8 mouse cellular contexts compared by ENCODE assay signal in the genomic region with DNA sequence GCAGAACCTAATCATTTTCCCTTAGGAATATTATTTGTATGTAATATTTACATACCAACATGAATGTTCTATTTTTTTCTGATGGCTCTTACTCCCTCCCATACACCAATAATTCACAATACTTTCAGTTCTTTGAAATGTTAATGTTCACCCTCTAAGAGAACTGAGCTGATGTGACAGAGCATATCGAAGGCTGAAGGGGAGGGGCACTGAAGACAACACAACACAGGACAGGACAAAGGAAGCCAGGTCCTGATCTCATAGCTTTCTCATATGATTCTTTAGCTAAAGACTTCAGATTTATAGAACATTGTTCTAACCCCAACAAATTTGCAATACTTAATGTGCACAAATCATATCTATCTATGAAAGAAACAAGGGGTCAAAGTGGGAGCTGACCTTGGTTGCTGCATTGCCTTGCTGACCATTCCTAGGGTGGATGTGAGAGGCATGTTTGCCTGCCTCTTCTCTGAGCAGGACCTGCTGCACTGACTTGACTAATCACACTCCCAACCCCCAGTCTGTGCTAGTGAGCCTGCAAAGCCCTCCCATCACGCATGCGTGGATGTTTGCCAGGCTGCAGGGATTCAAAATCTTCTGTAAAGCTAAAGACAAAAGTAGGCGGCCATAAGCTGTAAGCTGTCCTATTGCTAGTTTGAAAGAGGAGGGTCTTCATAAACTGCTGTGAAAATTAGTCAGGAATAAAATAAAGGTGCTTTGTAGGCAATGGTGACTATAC. TPM values are rescaled to one million over a fixed set of nuclear protein-coding genes. Genes with fewer than 3 reads are reported as not detected.
DNase-seq lines count a peak whose midpoint lies in the region; ATAC-seq and TF ChIP-seq lines count a peak whose summit lies in the region.

A gene (minus strand): TSS at position 478 of the 739 bp plus-strand sequence.

- no peaks in the 10 kb centered on the region for H3K4me1 ChIP-seq in G1E (ENCODE audit: insufficient read depth, low read depth, low read length)
- no peaks in the 10 kb centered on the region for H3K4me1 ChIP-seq in forebrain, embryonic 15.5 days
- H3K4me1 ChIP-seq in hindbrain, embryonic 11.5 days (replicated peaks; ENCODE audit: control insufficient read depth, insufficient read depth, low read length) = no peaks in the 10 kb centered on the region
- H3K4me1 ChIP-seq in liver, embryonic 12.5 days = no peaks in the 10 kb centered on the region

- no peak for ATAC-seq in cerebellum, adult (ENCODE audit: insufficient number of reproducible peaks, low FRiP score, low TSS enrichment)
- no peak for ATAC-seq in G1E (ENCODE audit: extremely low read depth, insufficient number of reproducible peaks, low FRiP score, poor library complexity, severe bottlenecking)
- peak; percentile 69 for ATAC-seq in forebrain, embryonic 15.5 days (replicated peaks)
- ATAC-seq in hindbrain, embryonic 11.5 days (ENCODE audit: low FRiP score) = no peak
- ATAC-seq in liver, embryonic 12.5 days = no peak

- H3K36me3 ChIP-seq in G1E (replicated peaks) = no peaks in the 10 kb centered on the region
- no peaks in the 10 kb centered on the region for H3K36me3 ChIP-seq in forebrain, embryonic 15.5 days
- H3K36me3 ChIP-seq in hindbrain, embryonic 11.5 days (ENCODE audit: control insufficient read depth, insufficient read depth, low read length) = no peaks in the 10 kb centered on the region
- H3K36me3 ChIP-seq in liver, embryonic 12.5 days = no peaks in the 10 kb centered on the region

- H3K4me2 ChIP-seq in forebrain, embryonic 15.5 days (replicated peaks) = no peak within 1 kb of the TSS
- H3K4me2 ChIP-seq in hindbrain, embryonic 11.5 days (replicated peaks; ENCODE audit: low read depth, low read length) = no peak within 1 kb of the TSS
- H3K4me2 ChIP-seq in liver, embryonic 12.5 days = no peak within 1 kb of the TSS

- no peaks in the 10 kb centered on the region for H3K9me3 ChIP-seq in G1E (replicated peaks)
- no peaks in the 10 kb centered on the region for H3K9me3 ChIP-seq in forebrain, embryonic 15.5 days
- no peaks in the 10 kb centered on the region for H3K9me3 ChIP-seq in hindbrain, embryonic 11.5 days (ENCODE audit: control insufficient read depth, low read length)
- H3K9me3 ChIP-seq in liver, embryonic 12.5 days (replicated peaks) = no peaks in the 10 kb centered on the region

- H3K27ac ChIP-seq in forebrain, embryonic 15.5 days (replicated peaks) = 0 out of 2 replicates have a peak within 1 kb of the TSS, but pooled peaks have one; percentile 11
- H3K27ac ChIP-seq in hindbrain, embryonic 11.5 days (ENCODE audit: low read depth, low read length) = no peak within 1 kb of the TSS
- no peak within 1 kb of the TSS for H3K27ac ChIP-seq in liver, embryonic 12.5 days

- no peak within 1 kb of the TSS for H3K4me3 ChIP-seq in G1E (ENCODE audit: low read depth, low read length)
- no peak within 1 kb of the TSS for H3K4me3 ChIP-seq in forebrain, embryonic 15.5 days
- no peak within 1 kb of the TSS for H3K4me3 ChIP-seq in hindbrain, embryonic 11.5 days (ENCODE audit: low read depth, low read length)
- no peak within 1 kb of the TSS for H3K4me3 ChIP-seq in liver, embryonic 12.5 days

- peak; percentile 5 for DNase-seq in cerebellum, adult 9-11 months
- no peak for DNase-seq in G1E (ENCODE audit: low spot score)
- DNase-seq in hindbrain, embryonic 11.5 days (ENCODE audit: low spot score) = peak; percentile 3
- peak; percentile 15 for DNase-seq in telencephalon, adult 2 months (ENCODE audit: low read depth, low spot score)
- no peak for DNase-seq in kidney, postnatal 25 days

- no peak for TF ChIP-seq CTCF in G1E (IDR thresholded peaks at IDR 0.05; ENCODE audit: low read depth, low read length)

- H3K27me3 ChIP-seq in G1E (ENCODE audit: insufficient read depth, low read length) = no peaks in the 10 kb centered on the region
- H3K27me3 ChIP-seq in forebrain, embryonic 15.5 days = no peaks in the 10 kb centered on the region
- H3K27me3 ChIP-seq in hindbrain, embryonic 11.5 days (ENCODE audit: control insufficient read depth, insufficient read depth, low read length) = no peaks in the 10 kb centered on the region
- H3K27me3 ChIP-seq in liver, embryonic 12.5 days (replicated peaks) = no peaks in the 10 kb centered on the region

- WGBS in forebrain, embryonic 15.5 days = 43% methylated on average over 4 of the region's 4 CpGs
- 60% methylated on average over 4 of the region's 4 CpGs for WGBS in hindbrain, embryonic 11.5 days
- 47% methylated on average over 4 of the region's 4 CpGs for WGBS in liver, embryonic 12.5 days (ENCODE audit: insufficient replicate concordance)

- no peak within 1 kb of the TSS for H3K9ac ChIP-seq in forebrain, embryonic 15.5 days (replicated peaks)
- no peak within 1 kb of the TSS for H3K9ac ChIP-seq in hindbrain, embryonic 11.5 days (ENCODE audit: low read depth, low read length)
- H3K9ac ChIP-seq in liver, embryonic 12.5 days = no peak within 1 kb of the TSS

RNA-seq across cellular contexts. Expression of the gene that starts here (rescaled TPM):
- total RNA-seq in G1E (2014; fragmentation: Nextera tagmentation) (87.7 and 102 TPM in 2 replicates), G1E (2017) (27.7 and 33.5 TPM in 2 replicates)
- 80.8 and 97.3 TPM in 2 replicates for polyA plus RNA-seq in G1E (2012)
- polyA plus RNA-seq in forebrain, embryonic 15.5 days (2015; fragmentation: Nextera tagmentation; extraction: Ambion mirVana) = 477 and 487 TPM in 2 replicates
- polyA plus RNA-seq in hindbrain, embryonic 11.5 days (2014; fragmentation: Nextera tagmentation; extraction: Ambion mirVana) = 215 and 225 TPM in 2 replicates
- polyA plus RNA-seq in liver, embryonic 12.5 days (2016; fragmentation: Nextera tagmentation; extraction: Ambion mirVana) = 15.2 and 17.8 TPM in 2 replicates

Comparison
In these comparisons a context has a peak if more than half of its experiments do, and no peak if none do; other contexts are left out.
1. DNase-seq: peak in cerebellum, adult 9-11 months (single experiment), hindbrain, embryonic 11.5 days (single experiment) and telencephalon, adult 2 months (single experiment); none in G1E (single experiment) and kidney, postnatal 25 days (0 of 2).